Mouse (Mus musculus) neural tube, embryonic 15.5 days (tissue): ENCODE results near the gene Crcp. TPM values are rescaled to one million over a fixed set of nuclear protein-coding genes. Genes with fewer than 3 reads are reported as not detected.

ENCODE experiments used
- polyA plus RNA-seq: library from polyadenylated mRNA; unstranded; fragments of >200 nt; fragmentation: Nextera tagmentation; extraction: Ambion mirVana; gene quantifications from 2 replicates; pipeline ENCODE4 v1.2.1, GENCODE M21; 2015

Crcp gene
- polyA plus RNA-seq, 1 experiment from 2014 or later, result 80.4 TPM

Other genes starting within 250 kb of the Crcp start
- gene Psph, start 241.8 kb upstream of the Crcp start, polyA plus RNA-seq, result 33.9 and 35.0 TPM in 2 replicates
- gene Sumf2, start 182.3 kb upstream of the Crcp start, polyA plus RNA-seq, result 28.0 and 32.4 TPM in 2 replicates
- 743 and 777 TPM in 2 replicates for gene Chchd2, start 141.8 kb upstream of the Crcp start, polyA plus RNA-seq
- 11.1 and 13.0 TPM in 2 replicates for gene Zbed5, start 133.6 kb upstream of the Crcp start, polyA plus RNA-seq
- 0.95 and 1.3 TPM in 2 replicates for gene Phkg1, start 130.7 kb upstream of the Crcp start, polyA plus RNA-seq
- 2.6 and 4.3 TPM in 2 replicates for gene Nupr1l, start 120.8 kb upstream of the Crcp start, polyA plus RNA-seq
- gene Vkorc1l1, start 87.3 kb upstream of the Crcp start, polyA plus RNA-seq, result 28.9 and 30.5 TPM in 2 replicates
- 37.8 and 45.4 TPM in 2 replicates for gene Gusb, start 26.2 kb upstream of the Crcp start, polyA plus RNA-seq
- gene Asl, start within 50 bp of the Crcp start, polyA plus RNA-seq, result 38.7 and 46.2 TPM in 2 replicates
- gene Tpst1, start 44.0 kb downstream of the Crcp start, polyA plus RNA-seq, result 58.8 and 59.2 TPM in 2 replicates
- gene Kctd7, start 115.6 kb downstream of the Crcp start, polyA plus RNA-seq, result 14.9 and 16.4 TPM in 2 replicates
- 38.9 and 42.0 TPM in 2 replicates for gene Rabgef1, start 142.5 kb downstream of the Crcp start, polyA plus RNA-seq
- 24.7 and 27.5 TPM in 2 replicates for gene Tmem248, start 187.8 kb downstream of the Crcp start, polyA plus RNA-seq
- 60.6 and 64.6 TPM in 2 replicates for gene Sbds, start 226.2 kb downstream of the Crcp start, polyA plus RNA-seq
- 21.0 and 21.9 TPM in 2 replicates for gene Tyw1, start 226.3 kb downstream of the Crcp start, polyA plus RNA-seq